Mouse (Mus musculus) myocyte (in vitro differentiated cells): ENCODE measurements at regions not wholly inside any gene's neighbourhood (a gene's known extent, or its start where the extent isn't known, plus 50 kb on each side); places are given as distances from the start of the nearest gene placed in this dataset.

Source experiments
- E2F4 ChIP-seq: IDR thresholded peaks from one replicate; pipeline ENCODE4 v1.6.1; 2011; ENCODE audit warnings: mild to moderate bottlenecking, control low read depth, moderate library complexity; ENCODE audit not compliant: insufficient read depth
- MAX ChIP-seq: IDR thresholded peaks from one replicate; pipeline ENCODE4 v1.6.1; 2011; ENCODE audit warnings: low read depth, mild to moderate bottlenecking, control low read depth
- MYOD1 ChIP-seq, 3 experiments: IDR thresholded peaks; one replicate each; pipeline ENCODE4 v1.6.1; 2011; ENCODE audit warnings: control low read depth in 2 of 3, low read depth in 2 of 3, mild to moderate bottlenecking in 2 of 3, moderate library complexity in 1 of 3; ENCODE audit not compliant: insufficient read length in 2 of 3, control insufficient read depth in 1 of 3
- MYOG ChIP-seq, 3 experiments: IDR thresholded peaks; one replicate each; pipeline ENCODE4 v1.6.1; 2011; ENCODE audit warnings: control low read depth in 2 of 3, low read depth in 2 of 3, mild to moderate bottlenecking in 2 of 3; ENCODE audit not compliant: insufficient read length in 2 of 3, control insufficient read depth in 1 of 3, insufficient read depth in 1 of 3
- POLR2A ChIP-seq: IDR thresholded peaks from one replicate; pipeline ENCODE4 v1.6.1; 2011; ENCODE audit warnings: low read depth, mild to moderate bottlenecking, control low read depth, moderate library complexity; ENCODE audit not compliant: insufficient read length
- POLR2AphosphoS2 ChIP-seq: IDR thresholded peaks from one replicate; pipeline ENCODE4 v1.6.1; 2011; ENCODE audit warnings: low read depth, control low read depth; ENCODE audit not compliant: insufficient read length
- REST ChIP-seq: IDR thresholded peaks from one replicate; pipeline ENCODE4 v1.6.1; 2011; ENCODE audit warnings: mild to moderate bottlenecking, control low read depth, moderate library complexity; ENCODE audit not compliant: insufficient read depth, insufficient read length
- SRF ChIP-seq: IDR thresholded peaks from one replicate; pipeline ENCODE4 v1.6.1; 2011; ENCODE audit warnings: low read depth; ENCODE audit not compliant: control insufficient read depth, insufficient read length
- TCF12 ChIP-seq: IDR thresholded peaks from one replicate; pipeline ENCODE4 v1.6.1; 2011; ENCODE audit warnings: mild to moderate bottlenecking, control low read depth; ENCODE audit not compliant: poor library complexity, insufficient read depth, severe bottlenecking
- TCF3 ChIP-seq: IDR thresholded peaks from one replicate; pipeline ENCODE4 v1.6.1; 2011; ENCODE audit warnings: low read depth, control low read depth; ENCODE audit not compliant: insufficient read length
- USF1 ChIP-seq: IDR thresholded peaks from one replicate; pipeline ENCODE4 v1.6.1; 2011; ENCODE audit warnings: low read depth, mild to moderate bottlenecking, control low read depth, moderate library complexity

DNA sequence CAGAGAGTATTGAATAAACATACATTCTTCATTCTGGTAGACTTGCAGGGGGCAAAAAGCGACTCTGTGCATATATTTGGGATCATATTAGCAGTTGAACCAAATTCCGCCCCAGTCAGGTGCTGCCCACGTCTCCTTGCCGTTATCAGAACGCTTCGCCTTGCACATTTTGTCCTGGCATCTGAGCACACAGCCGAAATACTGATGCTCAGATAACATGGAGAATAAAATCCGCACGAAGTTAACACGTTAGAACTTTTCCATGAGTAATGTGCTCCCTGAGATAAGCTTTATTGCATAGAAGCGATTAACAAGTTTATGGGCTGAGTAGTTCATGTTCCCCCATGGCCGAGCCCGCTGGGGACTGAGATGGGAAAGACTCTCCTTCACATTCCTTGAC is 80.5 kb upstream of the 1700020N01Rik start:
- TF ChIP-seq USF1 = no peak
- TF ChIP-seq POLR2A = no peak
- TF ChIP-seq MAX = no peak
- no peak for TF ChIP-seq TCF12
- TF ChIP-seq REST = no peak
- TF ChIP-seq MYOD1 (IDR thresholded peaks at IDR 0.05; ENCODE audit: control insufficient read depth in 1 of 3, insufficient read length in 2 of 3, low read depth in 2 of 3) = no peak
- TF ChIP-seq SRF = no peak
- TF ChIP-seq MYOG (IDR thresholded peaks at IDR 0.05; ENCODE audit: control insufficient read depth in 1 of 3, insufficient read depth in 1 of 3, insufficient read length in 2 of 3, low read depth in 2 of 3) = no peak
- TF ChIP-seq POLR2AphosphoS2 = no peak
- no peak for TF ChIP-seq E2F4
- TF ChIP-seq TCF3 = no peak
